Mouse (Mus musculus) intestine, embryonic 14.5 days (tissue): ENCODE measurements around the gene Fcmr. TPM values are rescaled to one million over a fixed set of nuclear protein-coding genes. Genes with fewer than 3 reads are reported as not detected.

Experiments
- ATAC-seq: fragments of 200-750 bp; cut with Nextera tagmentation; replicated peaks from 2 replicates; pipeline ENCODE4 v1.8.0; 2017; ENCODE audit warnings: low read depth, moderate number of reproducible peaks, moderate TSS enrichment, moderate library complexity; ENCODE audit not compliant: low FRiP score, low TSS enrichment
- DNase-seq: peaks from one replicate; pipeline ENCODE4 v3.0.0-alpha.2; 2018; ENCODE audit warnings: low spot score
- H3K27ac ChIP-seq: fragments of 300-500 bp; sonication (generic); 2 replicates; pipeline ENCODE4 v1.5.1; 2014; ENCODE audit warnings: low read depth, mild to moderate bottlenecking, control low read depth
- H3K27me3 ChIP-seq: fragments of 300-500 bp; sonication (generic); replicated peaks from 2 replicates; pipeline ENCODE4 v1.6.1; 2014; ENCODE audit warnings: low read length, control low read depth; ENCODE audit not compliant: control insufficient read depth, insufficient read depth
- H3K36me3 ChIP-seq: fragments of 300-500 bp; sonication (generic); 2 replicates; pipeline ENCODE4 v1.6.1; 2014; ENCODE audit warnings: low read length, control low read depth; ENCODE audit not compliant: control insufficient read depth, insufficient read depth
- H3K4me1 ChIP-seq: fragments of 300-500 bp; sonication (generic); replicated peaks from 2 replicates; pipeline ENCODE4 v1.6.1; 2014; ENCODE audit warnings: low read length, control low read depth, mixed read lengths; ENCODE audit not compliant: control insufficient read depth, insufficient read depth
- H3K4me2 ChIP-seq: fragments of 300-500 bp; sonication (generic); 2 replicates; pipeline ENCODE4 v1.6.1; 2014; ENCODE audit warnings: low read length
- H3K4me3 ChIP-seq: fragments of 300-500 bp; sonication (generic); 2 replicates; pipeline ENCODE4 v1.5.1; 2014; ENCODE audit warnings: low read depth, low read length, control low read depth, mixed read lengths
- H3K9ac ChIP-seq: fragments of 300-500 bp; sonication (generic); 2 replicates; pipeline ENCODE4 v1.6.1; 2014; ENCODE audit warnings: mild to moderate bottlenecking, low read length
- H3K9me3 ChIP-seq: fragments of 300-500 bp; sonication (generic); 2 replicates; pipeline ENCODE4 v1.6.1; 2016; ENCODE audit warnings: low read length, control low read depth; ENCODE audit not compliant: control insufficient read depth
- WGBS: fragments of 180-500 bp; shearing (Covaris S2); extraction: QIAGEN DNeasy Blood & Tissue Kit; methylation state at CpG from one replicate; pipeline ENCODE4 v1.1.7; 2014; 5-methylcytosine and 5-hydroxymethylcytosine counted together
- polyA plus RNA-seq: library from polyadenylated mRNA; unstranded; fragments of >200 nt; fragmentation: Nextera tagmentation; extraction: Ambion mirVana; gene quantifications from 2 replicates; pipeline ENCODE4 v1.2.1, GENCODE M21; 2014

Gene Fcmr
- polyA plus RNA-seq, 1 experiment from 2014 or later, result 5.2 TPM

GRCm38 (mm10) chr1:130911401-130912010, 46.0 kb downstream of the Fcmr start, which contains the start of gene Il20:
TSS of gene Il20 (minus strand) at chr1:130911451.
- no peak within 1 kb of the TSS for H3K27ac ChIP-seq
- ATAC-seq (no peak), DNase-seq (no peak)
- no peaks in the 10 kb centered on the region for H3K27me3 ChIP-seq
- no peak within 1 kb of the TSS for H3K9ac ChIP-seq
- no peak within 1 kb of the TSS for H3K4me3 ChIP-seq
- H3K4me2 ChIP-seq, result no peak within 1 kb of the TSS
- H3K9me3 ChIP-seq, result no peaks in the 10 kb centered on the region
- 88% methylated on average over 12 of the region's 12 CpGs for WGBS
- no peaks in the 10 kb centered on the region for H3K36me3 ChIP-seq
- no peaks in the 10 kb centered on the region for H3K4me1 ChIP-seq

- WGBS, result 9% methylated on average over 1 of the region's 1 CpGs
- no peak overlapping the region for H3K27ac ChIP-seq
- H3K4me1 ChIP-seq, result no peaks in the 10 kb centered on the region
- no peaks in the 10 kb centered on the region for H3K36me3 ChIP-seq
- H3K4me3 ChIP-seq, result no peak overlapping the region
- H3K9ac ChIP-seq, result no peak overlapping the region
- no peaks in the 10 kb centered on the region for H3K9me3 ChIP-seq
- no peak overlapping the region for H3K4me2 ChIP-seq
- no peak for ATAC-seq
- no peak for DNase-seq
- no peaks in the 10 kb centered on the region for H3K27me3 ChIP-seq
Measured at GRCm38 (mm10) chr1:130918323-130918980, 53.0 kb downstream of the Fcmr start.

- ATAC-seq (no peak), DNase-seq (no peak)
- no peak overlapping the region for H3K9ac ChIP-seq
- no peaks in the 10 kb centered on the region for H3K9me3 ChIP-seq
- no peaks in the 10 kb centered on the region for H3K27me3 ChIP-seq
- H3K4me1 ChIP-seq, result no peaks in the 10 kb centered on the region
- H3K4me2 ChIP-seq, result no peak overlapping the region
- no peak overlapping the region for H3K27ac ChIP-seq
- H3K4me3 ChIP-seq, result no peak overlapping the region
- H3K36me3 ChIP-seq, result no peaks in the 10 kb centered on the region
Measured at GRCm38 (mm10) chr1:130926484-130926883, 61.0 kb downstream of the Fcmr start.

Other genes starting within 250 kb of the Fcmr start
- 0.09 and 0.12 TPM in 2 replicates for gene Zp3r, start 236.0 kb upstream of the Fcmr start, polyA plus RNA-seq
- gene C4bp, start 204.0 kb upstream of the Fcmr start, polyA plus RNA-seq, result 2.2 and 3.5 TPM in 2 replicates
- gene Gm29427, start 149.9 kb upstream of the Fcmr start, polyA plus RNA-seq, result 0.23 TPM in 1 of 2 replicates, not detected in the other
- 7.5 and 8.1 TPM in 2 replicates for gene Yod1, start 148.3 kb upstream of the Fcmr start, polyA plus RNA-seq
- gene Pfkfb2, start 136.4 kb upstream of the Fcmr start, polyA plus RNA-seq, result 9.4 and 9.8 TPM in 2 replicates
- 55.7 and 61.4 TPM in 2 replicates for gene AA986860, start 133.7 kb upstream of the Fcmr start, polyA plus RNA-seq
- 0.16 TPM in 1 of 2 replicates, not detected in the other for gene Fcamr, start 64.8 kb upstream of the Fcmr start, polyA plus RNA-seq
- gene Pigr, start 39.0 kb upstream of the Fcmr start, polyA plus RNA-seq, result 0.71 and 0.76 TPM in 2 replicates
- gene Il24, start 21.8 kb downstream of the Fcmr start, polyA plus RNA-seq, result not detected in 2 replicates
- gene Il20, start 45.8 kb downstream of the Fcmr start, polyA plus RNA-seq, result not detected in 2 replicates
- not detected in 2 replicates for gene Il19, start 74.4 kb downstream of the Fcmr start, polyA plus RNA-seq
- not detected in 2 replicates for gene Il10, start 154.2 kb downstream of the Fcmr start, polyA plus RNA-seq
- 58.1 and 62.4 TPM in 2 replicates for gene Mapkapk2, start 232.2 kb downstream of the Fcmr start, polyA plus RNA-seq